Mouse (Mus musculus): Measurements from ENCODE around the gene Dnaic2.
A peak's percentile ranks its signal among the peaks of the same experiment; 100 is the strongest.

The Dnaic2 gene

GRCm38 (mm10) chr11:114745134-114745533, 17.9 kb downstream of the Dnaic2 start:
- DNase-seq (ENCODE audit: extremely low spot score, low spot score) = peak; percentile 97

- DNase-seq (ENCODE audit: extremely low spot score, low spot score) = no peak
Observed at GRCm38 (mm10) chr11:114747564-114748138, 20.4 kb downstream of the Dnaic2 start.

GRCm38 (mm10) chr11:114764820-114765818, 37.9 kb downstream of the Dnaic2 start, which contains the start of gene Kif19a:
Kif19a (plus strand) TSS chr11:114765388.
- peak; percentile 78 for DNase-seq (ENCODE audit: extremely low spot score, low spot score)

- DNase-seq (ENCODE audit: extremely low spot score, low spot score) = no peak
Observed at GRCm38 (mm10) chr11:114769911-114770310, 42.7 kb downstream of the Dnaic2 start.

- DNase-seq (ENCODE audit: extremely low spot score, low spot score) = no peak
Observed at GRCm38 (mm10) chr11:114771896-114772295, 44.7 kb downstream of the Dnaic2 start.

- peak; percentile 22 for DNase-seq (ENCODE audit: extremely low spot score, low spot score)
Observed at GRCm38 (mm10) chr11:114780076-114780475, 52.9 kb downstream of the Dnaic2 start.

- DNase-seq (ENCODE audit: extremely low spot score, low spot score) = no peak
Observed at GRCm38 (mm10) chr11:114785892-114786291, 58.7 kb downstream of the Dnaic2 start.

- peak; percentile 47 for DNase-seq (ENCODE audit: extremely low spot score, low spot score)
Observed at GRCm38 (mm10) chr11:114786326-114786725, 59.1 kb downstream of the Dnaic2 start.

GRCm38 (mm10) chr11:114787611-114788010, 60.4 kb downstream of the Dnaic2 start:
- DNase-seq (ENCODE audit: extremely low spot score, low spot score) = no peak

- DNase-seq (ENCODE audit: extremely low spot score, low spot score) = peak; percentile 92
Observed at GRCm38 (mm10) chr11:114789061-114789714, 62.0 kb downstream of the Dnaic2 start.

GRCm38 (mm10) chr11:114789716-114790115, 62.5 kb downstream of the Dnaic2 start:
- no peak for DNase-seq (ENCODE audit: extremely low spot score, low spot score)

GRCm38 (mm10) chr11:114790171-114790570, 63.0 kb downstream of the Dnaic2 start:
- no peak for DNase-seq (ENCODE audit: extremely low spot score, low spot score)

GRCm38 (mm10) chr11:114790841-114791240, 63.6 kb downstream of the Dnaic2 start:
- no peak for DNase-seq (ENCODE audit: extremely low spot score, low spot score)

- peak; percentile 52 for DNase-seq (ENCODE audit: extremely low spot score, low spot score)
Observed at GRCm38 (mm10) chr11:114791351-114791889, 64.2 kb downstream of the Dnaic2 start.

GRCm38 (mm10) chr11:114791891-114792411, 64.7 kb downstream of the Dnaic2 start:
- DNase-seq (ENCODE audit: extremely low spot score, low spot score) = peak; percentile 52

- no peak for DNase-seq (ENCODE audit: extremely low spot score, low spot score)
Observed at GRCm38 (mm10) chr11:114792931-114793494, 65.8 kb downstream of the Dnaic2 start.

GRCm38 (mm10) chr11:114793868-114794545, 66.8 kb downstream of the Dnaic2 start:
- no peak for DNase-seq (ENCODE audit: extremely low spot score, low spot score)

GRCm38 (mm10) chr11:114794691-114795090, 67.5 kb downstream of the Dnaic2 start:
- no peak for DNase-seq (ENCODE audit: extremely low spot score, low spot score)

GRCm38 (mm10) chr11:114795231-114795746, 68.1 kb downstream of the Dnaic2 start:
- DNase-seq (ENCODE audit: extremely low spot score, low spot score) = peak; percentile 85

- DNase-seq (ENCODE audit: extremely low spot score, low spot score) = peak; percentile 56
Observed at GRCm38 (mm10) chr11:114795848-114796322, 68.7 kb downstream of the Dnaic2 start, which contains the start of gene Btbd17. Btbd17 (minus strand) TSS chr11:114795945.
